Mouse (Mus musculus) liver, embryonic 14.5 days (tissue): Measurements from ENCODE around the gene Adra1b. TPM values are rescaled to one million over a fixed set of nuclear protein-coding genes. Genes with fewer than 3 reads are reported as not detected.

Experiments used
- ATAC-seq: fragments of 200-750 bp; cut with Nextera tagmentation; 2 replicates; pipeline ENCODE4 v1.8.0; 2017; ENCODE audit warnings: moderate number of reproducible peaks, mild to moderate bottlenecking, moderate library complexity; ENCODE audit not compliant: insufficient read depth
- DNase-seq, 3 experiments: peaks; one replicate each; pipeline ENCODE4 v3.0.0-alpha.2; 2012 to 2013; ENCODE audit warnings: low read depth in 3 of 3, low spot score in 3 of 3
- H3K27ac ChIP-seq: fragments of 300-500 bp; sonication (generic); 2 replicates; pipeline ENCODE4 v1.5.1; 2014; ENCODE audit warnings: moderate library complexity, mild to moderate bottlenecking, control low read depth, inconsistent platforms
- H3K27me3 ChIP-seq: fragments of 300-500 bp; sonication (generic); 2 replicates; pipeline ENCODE4 v1.6.1; 2014; ENCODE audit warnings: mild to moderate bottlenecking, low read length, moderate library complexity; ENCODE audit not compliant: control insufficient read depth, insufficient read depth
- H3K36me3 ChIP-seq: fragments of 300-500 bp; sonication (generic); replicated peaks from 2 replicates; pipeline ENCODE4 v1.6.1; 2014; ENCODE audit warnings: low read depth; ENCODE audit not compliant: control insufficient read depth, insufficient read depth
- H3K4me1 ChIP-seq, 2 experiments: fragments of 200-500 bp in 1 of 2; fragments of 300-500 bp in 1 of 2; sonication (generic) in 1 of 2; replicated peaks; 2 replicates each; pipeline ENCODE4 v1.6.1; 2012 to 2014; ENCODE audit warnings: antibody characterized with exemption in 1 of 2, inconsistent platforms in 1 of 2, low read length in 1 of 2; ENCODE audit not compliant: control insufficient read depth in 2 of 2, insufficient read depth in 2 of 2
- H3K4me2 ChIP-seq: fragments of 300-500 bp; sonication (generic); 2 replicates; pipeline ENCODE4 v1.6.1; 2014; ENCODE audit warnings: low read depth, mild to moderate bottlenecking, control low read depth, moderate library complexity
- H3K4me3 ChIP-seq, 2 experiments: fragments of 200-500 bp in 1 of 2; fragments of 300-500 bp in 1 of 2; sonication (generic) in 1 of 2; 2 replicates each; pipeline ENCODE4 v1.5.1; 2012 to 2014; ENCODE audit warnings: low read depth in 2 of 2, low read length in 2 of 2, mild to moderate bottlenecking in 2 of 2, control low read depth in 1 of 2, inconsistent platforms in 1 of 2, moderate library complexity in 1 of 2; ENCODE audit not compliant: insufficient read depth in 1 of 2
- H3K9ac ChIP-seq: fragments of 300-500 bp; sonication (generic); replicated peaks from 2 replicates; pipeline ENCODE4 v1.6.1; 2014; ENCODE audit warnings: mild to moderate bottlenecking, control low read depth, moderate library complexity
- H3K9me3 ChIP-seq: fragments of 300-500 bp; sonication (generic); 2 replicates; pipeline ENCODE4 v1.6.1; 2016; ENCODE audit warnings: low read length, mixed read lengths; ENCODE audit not compliant: control insufficient read depth
- CTCF ChIP-seq: IDR thresholded peaks from 2 replicates; pipeline ENCODE4 v1.5.1; 2016; ENCODE audit warnings: antibody characterized with exemption, low read depth, control low read depth
- EP300 ChIP-seq: IDR thresholded peaks from 2 replicates; pipeline ENCODE4 v1.6.1; 2016; ENCODE audit warnings: antibody characterized with exemption, low read depth
- WGBS: fragments of 180-500 bp; shearing (Covaris S2); extraction: QIAGEN DNeasy Blood & Tissue Kit; methylation state at CpG from one replicate; pipeline ENCODE4 v1.1.7; 2014; ENCODE audit not compliant: insufficient replicate concordance; 5-methylcytosine and 5-hydroxymethylcytosine counted together
- polyA plus RNA-seq, 2 experiments: library from polyadenylated mRNA; depleted of rRNA in 1 of 2; stranded (reverse) in 1 of 2; unstranded in 1 of 2; fragments of >200 nt; fragmentation: Nextera tagmentation in 1 of 2; extraction: Ambion mirVana in 1 of 2; gene quantifications; 2 replicates each; pipeline versions ENCODE4 v1.2.1 to v1.2.3; 2012 to 2014

The Adra1b gene
- polyA plus RNA-seq, 2 experiments: 1.7 to 8.3 TPM

GRCm38 (mm10) chr11:43840491-43840890 lies 60.5 kb downstream of the Adra1b start:
- Histone ChIP-seq H3K4me2 (no peak overlapping the region), H3K4me3 (no peak overlapping the region), H3K9ac (no peak overlapping the region), H3K36me3 (no peaks in the 10 kb centered on the region), H3K27me3 (peaks cover 10% of the 10 kb centered on the region), H3K9me3 (no peaks in the 10 kb centered on the region), H3K4me1 (no peaks in the 10 kb centered on the region), H3K27ac (no peak overlapping the region)
- DNase-seq: no peak
- TF ChIP-seq EP300: no peak
- no peak for TF ChIP-seq CTCF
- ATAC-seq: no peak
- 52% methylated on average over 6 of the region's 6 CpGs for WGBS

GRCm38 (mm10) chr11:43835880-43836740 lies 64.9 kb downstream of the Adra1b start:
- peak overlapping the region in 1 of 2 experiments; percentile 17; a peak in 1 of 4 replicates for H3K4me3 ChIP-seq
- no peak for TF ChIP-seq EP300
- TF ChIP-seq CTCF: peak; percentile 56
- H3K27me3 ChIP-seq: peaks cover 10% of the 10 kb centered on the region
- H3K9me3 ChIP-seq: no peaks in the 10 kb centered on the region
- H3K9ac ChIP-seq: no peak overlapping the region
- H3K4me1 ChIP-seq: no peaks in the 10 kb centered on the region
- ATAC-seq: peak; percentile 26; the same call in 1 of the 2 replicates
- H3K4me2 ChIP-seq: peak overlapping the region; percentile 31
- peak in 1 of 3 experiments; percentile 3 for DNase-seq
- no peak overlapping the region for H3K27ac ChIP-seq
- H3K36me3 ChIP-seq: no peaks in the 10 kb centered on the region
- WGBS: 7% methylated on average over 56 of the region's 68 CpGs

GRCm38 (mm10) chr11:43835456-43835855 lies 65.6 kb downstream of the Adra1b start:
- H3K9me3 ChIP-seq: no peaks in the 10 kb centered on the region
- H3K4me3 ChIP-seq: no peak overlapping the region
- H3K9ac ChIP-seq: no peak overlapping the region
- TF ChIP-seq CTCF (no peak), EP300 (no peak)
- DNase-seq: no peak
- H3K4me1 ChIP-seq: no peaks in the 10 kb centered on the region
- H3K36me3 ChIP-seq: no peaks in the 10 kb centered on the region
- no peak overlapping the region for H3K4me2 ChIP-seq
- no peak for ATAC-seq
- WGBS: 69% methylated on average over 15 of the region's 15 CpGs
- no peak overlapping the region for H3K27ac ChIP-seq
- H3K27me3 ChIP-seq: peaks cover 10% of the 10 kb centered on the region

- TF ChIP-seq EP300 (no peak), CTCF (no peak)
- no peak overlapping the region for H3K4me3 ChIP-seq
- ATAC-seq (no peak), DNase-seq (no peak)
- H3K27me3 ChIP-seq: peaks cover 10% of the 10 kb centered on the region
- H3K9ac ChIP-seq: no peak overlapping the region
- 55% methylated on average over 11 of the region's 11 CpGs for WGBS
- H3K4me1 ChIP-seq: no peaks in the 10 kb centered on the region
- no peak overlapping the region for H3K27ac ChIP-seq
- no peak overlapping the region for H3K4me2 ChIP-seq
- no peaks in the 10 kb centered on the region for H3K9me3 ChIP-seq
- H3K36me3 ChIP-seq: no peaks in the 10 kb centered on the region
Observed at GRCm38 (mm10) chr11:43834531-43834930, 66.5 kb downstream of the Adra1b start.

- peaks cover 6% of the 10 kb centered on the region for H3K27me3 ChIP-seq
- no peak overlapping the region for H3K27ac ChIP-seq
- no peak overlapping the region for H3K4me2 ChIP-seq
- DNase-seq (no peak), ATAC-seq (no peak)
- no peaks in the 10 kb centered on the region for H3K9me3 ChIP-seq
- TF ChIP-seq CTCF (no peak), EP300 (no peak)
- 45% methylated on average over 4 of the region's 4 CpGs for WGBS
- H3K4me3 ChIP-seq: no peak overlapping the region
- no peak overlapping the region for H3K9ac ChIP-seq
- H3K4me1 ChIP-seq: no peaks in the 10 kb centered on the region
- no peaks in the 10 kb centered on the region for H3K36me3 ChIP-seq
Observed at GRCm38 (mm10) chr11:43831530-43831929, 69.5 kb downstream of the Adra1b start.
